Mouse (Mus musculus) cerebellum, adult (tissue): Measurements from ENCODE around the gene Slc6a6.
A peak's percentile ranks its signal among the peaks of the same experiment; 100 is the strongest.

Experiments
- ATAC-seq: cut with Nextera tagmentation; 2 replicates; pipeline ENCODE4 v1.9.2; 2017; ENCODE audit warnings: mild to moderate bottlenecking, moderate library complexity, mixed read lengths; ENCODE audit not compliant: insufficient number of reproducible peaks, low FRiP score, low TSS enrichment

The Slc6a6 gene

DNA sequence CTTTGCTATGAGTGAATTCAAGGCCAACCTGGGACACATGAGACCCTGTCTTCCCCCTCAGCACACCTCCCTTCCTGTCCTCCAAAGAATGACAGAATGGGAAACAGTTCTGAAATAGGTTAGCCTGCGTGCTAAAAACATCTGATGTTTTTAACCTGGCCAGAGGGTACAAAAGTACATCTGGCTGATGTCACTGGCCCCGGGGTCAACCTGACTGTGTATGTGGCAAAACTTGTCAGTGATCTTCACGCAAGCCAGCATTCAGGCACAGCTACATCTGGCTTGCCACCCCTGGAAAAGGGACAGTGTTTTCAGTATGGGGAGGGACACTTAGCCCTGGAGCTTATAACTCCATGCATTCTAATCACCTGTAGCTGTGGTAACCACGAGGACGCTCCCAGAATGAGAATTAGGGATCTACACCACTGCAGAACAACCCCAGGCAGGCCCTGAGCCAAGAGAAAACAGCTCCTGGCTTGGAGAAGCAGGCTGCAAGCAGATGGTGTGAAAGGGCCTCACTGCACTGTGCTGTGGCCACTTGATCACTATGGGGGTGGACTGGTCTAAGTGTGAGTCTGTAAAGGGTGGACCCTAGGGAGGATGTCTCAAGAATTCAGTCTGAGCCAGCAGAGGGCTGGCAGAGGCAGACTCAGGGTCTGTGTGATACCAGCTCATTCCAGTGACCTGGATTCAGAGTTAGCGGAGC is 35.3 kb downstream of the Slc6a6 start:
- ATAC-seq: peak; percentile 46

DNA sequence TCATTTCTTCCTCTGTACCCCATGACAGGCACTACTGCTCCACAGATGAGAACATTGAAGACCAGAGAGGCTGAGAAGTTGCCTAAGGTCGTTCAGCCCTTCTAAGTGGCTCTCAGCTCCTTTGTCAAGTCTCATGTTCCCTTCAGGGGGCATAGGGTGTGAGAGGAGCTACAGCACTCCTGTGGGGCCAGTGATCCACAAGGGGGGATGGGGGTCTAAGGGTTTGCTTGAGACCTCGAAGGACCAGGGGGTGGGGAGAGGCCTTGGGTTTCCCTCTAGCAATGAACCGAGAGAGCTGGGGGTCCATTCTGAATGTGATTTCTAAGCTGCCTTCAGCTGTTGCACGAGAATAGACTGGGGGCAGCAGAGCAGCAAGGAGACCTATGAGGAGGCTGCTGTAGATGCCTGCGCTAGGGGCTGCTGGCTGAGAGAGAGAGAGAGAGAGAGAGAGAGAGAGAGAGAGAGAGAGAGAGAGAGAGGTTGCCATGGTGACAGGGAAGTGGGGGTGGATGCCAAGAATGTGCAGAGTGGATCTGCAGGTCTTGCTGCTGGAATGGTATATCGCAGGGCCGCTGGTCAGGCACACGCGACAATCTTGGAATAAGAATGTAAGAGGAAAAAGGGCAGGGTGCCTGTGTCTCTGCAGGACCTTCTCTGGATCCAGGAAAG is 36.1 kb downstream of the Slc6a6 start:
- no peak for ATAC-seq

DNA sequence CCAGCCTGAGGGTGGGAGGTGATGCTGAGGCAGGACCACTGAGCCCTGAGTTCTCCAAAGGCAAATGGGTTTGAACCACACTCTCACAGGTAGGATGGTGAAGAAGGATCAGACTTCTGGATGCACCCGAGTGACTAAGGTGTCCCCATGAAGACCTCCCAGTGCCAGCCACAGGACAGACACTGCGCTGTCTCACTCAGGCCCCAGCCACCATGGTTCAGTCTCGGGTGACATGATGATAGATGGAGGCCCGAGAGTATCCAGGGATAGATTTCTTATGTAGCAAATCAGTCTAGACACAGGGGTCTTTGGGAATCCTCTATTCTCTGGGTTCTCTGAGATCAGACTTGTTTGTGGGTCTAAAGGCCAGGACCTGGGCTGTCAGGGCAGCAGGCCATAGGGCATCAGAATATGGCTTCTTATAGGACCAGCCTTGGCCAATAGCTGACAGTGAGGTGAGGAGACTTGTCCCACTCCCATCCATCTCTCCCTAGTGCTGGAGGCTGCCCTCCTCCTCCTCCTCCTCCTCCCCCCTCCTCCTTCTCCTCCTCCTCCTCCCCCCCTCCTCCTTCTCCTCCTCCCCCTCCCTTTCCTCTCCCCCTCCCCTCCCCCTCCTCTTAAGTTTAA is 36.8 kb downstream of the Slc6a6 start:
- ATAC-seq: no peak

DNA sequence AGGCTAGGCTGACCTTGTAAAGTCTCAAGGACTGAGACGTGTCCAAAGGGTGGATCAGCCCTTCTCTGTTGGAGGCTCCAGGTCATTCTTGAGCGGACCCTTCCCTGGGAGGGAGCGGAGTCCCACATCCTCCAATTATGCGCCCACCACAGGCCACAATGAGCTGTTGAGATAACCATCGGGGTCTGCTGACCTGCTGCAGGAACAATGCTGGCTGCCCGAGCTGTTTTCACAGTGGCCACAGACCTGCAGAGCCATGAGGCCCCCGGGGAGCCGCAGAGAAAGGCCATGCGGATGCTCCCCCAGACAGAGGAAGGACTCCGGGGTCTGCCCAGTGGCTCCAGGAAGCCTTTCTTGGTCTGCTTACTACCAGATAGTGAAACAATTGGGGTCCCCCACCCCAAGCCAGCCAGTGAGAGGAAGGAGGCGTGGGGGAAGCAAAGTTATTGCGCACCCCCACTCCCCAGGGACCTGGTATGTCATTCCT is 37.4 kb downstream of the Slc6a6 start:
- no peak for ATAC-seq

DNA sequence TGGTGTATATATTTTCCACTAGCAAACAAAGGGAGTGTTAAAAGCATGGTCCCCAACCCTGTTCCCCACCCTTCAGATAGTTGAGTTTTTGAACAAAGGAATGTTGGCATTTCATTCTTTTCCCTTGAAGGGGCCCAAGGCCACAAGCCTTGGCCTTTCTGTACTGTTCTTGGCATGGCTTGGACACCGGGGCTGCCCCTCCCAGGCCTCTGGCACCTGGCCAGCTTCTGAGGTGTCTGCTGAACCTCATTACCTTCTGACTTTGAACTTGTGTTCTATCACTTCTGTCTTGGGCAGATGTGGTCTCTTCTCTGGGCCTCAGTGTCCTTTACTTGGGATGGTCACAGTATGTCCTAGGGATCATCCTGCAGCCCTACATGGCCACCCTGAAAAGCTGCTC is 43.5 kb downstream of the Slc6a6 start:
- ATAC-seq: no peak

DNA sequence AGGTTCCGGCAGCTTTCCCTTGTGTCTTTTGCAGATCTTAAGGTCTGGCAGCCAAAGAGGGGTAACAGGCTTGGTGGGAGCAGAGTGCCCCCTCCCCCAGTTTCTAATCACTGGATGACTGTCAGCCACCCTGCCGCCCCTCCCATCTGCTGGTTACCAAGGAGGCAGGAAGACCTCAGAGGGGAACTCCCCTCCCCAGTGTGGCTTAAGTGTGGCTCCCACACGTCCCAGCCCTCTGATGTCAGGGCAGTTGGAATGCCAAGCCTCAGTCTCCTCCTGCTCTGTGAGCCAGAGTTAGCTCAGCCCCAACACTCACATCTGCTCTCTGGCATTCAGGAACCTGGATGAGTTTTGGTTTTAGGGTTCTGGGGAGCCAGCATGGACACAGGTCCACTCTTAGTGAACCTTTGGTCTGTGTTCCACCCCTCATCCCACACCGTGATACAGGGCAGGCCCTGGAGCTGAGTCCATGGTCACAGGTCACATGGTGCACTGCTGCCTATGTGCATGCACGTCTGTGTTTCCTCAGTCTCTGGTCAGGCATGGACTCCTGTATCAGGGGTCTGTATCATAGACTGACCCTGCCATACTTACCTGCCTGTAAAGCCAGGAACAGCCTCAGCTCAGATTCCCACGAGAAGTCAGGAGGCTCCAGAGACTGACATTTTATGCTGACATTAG is 45.2 kb downstream of the Slc6a6 start:
- no peak for ATAC-seq

DNA sequence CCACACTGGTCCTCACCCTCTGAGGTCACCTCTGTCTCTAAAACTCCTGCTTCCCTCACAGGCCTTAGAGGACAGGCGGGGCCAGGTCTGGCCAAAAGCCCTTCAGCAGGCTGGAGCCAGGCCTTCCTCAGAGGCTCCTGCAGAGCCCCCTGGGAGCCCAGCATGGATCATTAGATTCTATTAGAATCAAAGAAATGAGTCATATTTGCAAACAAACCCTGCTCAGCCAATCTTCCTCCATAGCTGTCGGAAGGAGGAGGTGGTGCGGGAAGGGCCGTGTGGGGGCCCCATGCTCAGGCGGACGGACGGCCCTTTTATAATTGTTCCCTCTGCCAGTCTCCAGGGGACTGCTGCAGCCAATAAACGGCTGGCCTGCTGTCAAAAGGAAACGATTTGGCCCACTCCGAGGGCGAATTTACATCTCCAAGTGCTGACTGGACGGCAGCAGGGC is 45.8 kb downstream of the Slc6a6 start:
- no peak for ATAC-seq

DNA sequence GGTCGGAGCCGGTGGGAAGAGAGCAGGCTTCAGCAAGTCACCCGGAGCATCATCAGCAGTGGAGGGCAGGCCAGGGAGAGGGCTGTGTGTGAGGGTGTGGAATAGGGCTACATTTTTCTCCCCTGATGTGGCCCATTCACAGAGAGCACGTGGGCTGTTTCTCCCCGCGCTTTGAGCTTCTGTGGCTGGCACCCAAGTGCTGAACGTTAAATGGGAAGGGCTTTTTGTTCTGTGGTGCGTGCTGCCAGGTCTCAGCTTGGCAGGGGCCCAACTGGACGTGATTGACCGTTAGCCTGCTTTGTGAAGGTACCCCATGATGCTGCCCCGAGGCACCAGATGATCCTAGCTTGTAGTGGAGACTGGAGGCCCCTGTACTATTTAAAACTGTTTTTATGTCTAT is 48.3 kb downstream of the Slc6a6 start:
- ATAC-seq: no peak

DNA sequence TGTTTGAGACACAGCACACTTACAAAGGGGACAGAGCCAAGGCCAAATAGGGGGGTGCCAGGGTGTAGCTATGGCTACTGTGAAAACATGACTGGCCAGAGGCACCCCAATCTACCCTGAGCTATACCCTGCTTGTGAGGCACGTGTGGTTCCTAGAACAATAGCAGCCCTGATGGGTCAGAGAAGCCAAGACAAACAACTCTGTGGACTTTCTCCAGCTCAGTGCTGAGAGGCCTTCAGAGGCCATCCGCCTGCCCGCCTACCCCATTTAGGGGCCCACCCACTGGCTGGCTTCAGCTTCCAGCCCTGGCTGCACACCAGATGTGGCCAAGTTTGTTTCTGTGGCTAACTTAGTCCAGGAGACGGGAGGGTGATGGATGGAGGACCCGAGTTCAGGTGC is 52.6 kb downstream of the Slc6a6 start:
- ATAC-seq: no peak

DNA sequence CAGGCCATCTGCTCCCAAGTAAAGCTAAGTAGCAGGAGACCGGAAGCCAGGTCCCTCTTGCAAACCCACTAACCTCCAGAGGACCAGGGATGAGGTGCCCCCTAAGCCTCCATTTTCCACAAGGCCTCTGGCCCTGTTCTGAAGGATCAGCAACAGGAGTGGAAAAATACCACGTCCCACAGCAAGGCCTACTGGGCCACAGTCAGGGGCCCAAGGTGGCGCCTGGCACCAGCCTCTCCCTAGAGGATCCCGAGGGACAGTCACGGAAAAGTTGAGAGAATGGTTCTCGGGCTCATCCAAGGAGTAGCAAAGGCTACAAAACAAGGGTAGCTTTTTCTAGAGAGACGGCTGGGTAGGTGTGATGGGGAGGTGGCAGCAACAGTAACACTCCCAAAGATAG is 53.6 kb downstream of the Slc6a6 start:
- ATAC-seq: no peak

DNA sequence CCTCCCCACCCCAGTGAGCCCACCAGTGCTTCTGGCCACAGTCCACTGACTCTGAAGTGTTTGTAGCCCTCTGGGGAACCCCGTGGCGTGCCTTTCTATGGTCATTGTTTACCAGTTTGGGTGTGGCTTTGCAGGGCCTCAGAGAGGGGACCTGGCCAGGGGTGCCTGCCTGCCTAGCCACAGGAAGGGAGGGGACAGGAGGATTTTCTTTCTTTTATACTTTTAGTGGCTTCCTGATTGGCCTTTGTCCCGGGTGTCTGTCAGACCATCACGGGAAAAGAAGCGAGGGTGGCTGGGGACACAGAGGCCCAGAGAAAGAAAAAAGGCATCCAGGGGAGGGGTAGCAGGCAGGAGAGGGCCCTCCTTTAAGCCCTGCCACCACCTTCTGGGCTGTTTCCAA is 54.2 kb downstream of the Slc6a6 start:
- no peak for ATAC-seq

DNA sequence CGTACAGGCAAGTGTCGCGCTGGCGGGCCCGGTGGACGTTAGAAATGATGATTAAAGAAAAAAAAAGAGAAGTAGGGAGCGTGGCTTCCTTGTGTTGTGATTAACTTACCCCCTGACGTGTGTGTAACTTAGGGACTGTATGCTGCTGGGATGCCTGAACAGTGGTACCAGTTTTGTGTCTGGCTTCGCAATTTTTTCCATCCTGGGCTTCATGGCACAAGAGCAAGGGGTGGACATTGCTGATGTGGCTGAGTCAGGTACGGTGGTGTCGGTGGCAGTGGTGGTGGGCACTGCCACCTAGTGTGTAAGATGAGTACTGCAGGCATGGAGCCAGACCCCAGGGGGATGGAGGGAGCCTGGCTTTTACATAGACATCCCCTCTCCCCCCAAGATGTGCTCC is 57.2 kb downstream of the Slc6a6 start:
- no peak; the same call in 1 of the 2 replicates for ATAC-seq

DNA sequence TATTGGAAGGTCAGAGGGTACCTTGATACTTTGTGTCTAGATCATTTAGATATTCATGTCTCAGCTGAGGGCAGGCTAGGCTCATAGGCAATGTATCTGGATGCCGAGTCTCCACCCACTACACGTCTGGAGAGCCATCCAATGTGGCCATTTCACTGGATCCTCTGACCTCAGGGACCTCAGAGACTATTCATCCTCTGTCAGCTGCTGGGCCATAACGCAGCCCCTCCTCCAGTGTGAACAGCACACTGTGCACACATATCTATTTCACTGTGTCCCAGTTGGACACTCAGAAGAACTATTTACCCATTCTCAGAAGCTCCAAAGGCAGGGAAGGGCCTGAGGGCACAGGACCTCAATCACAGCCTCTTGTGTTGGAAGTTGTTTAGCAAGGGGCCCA is 58.6 kb downstream of the Slc6a6 start:
- no peak for ATAC-seq

DNA sequence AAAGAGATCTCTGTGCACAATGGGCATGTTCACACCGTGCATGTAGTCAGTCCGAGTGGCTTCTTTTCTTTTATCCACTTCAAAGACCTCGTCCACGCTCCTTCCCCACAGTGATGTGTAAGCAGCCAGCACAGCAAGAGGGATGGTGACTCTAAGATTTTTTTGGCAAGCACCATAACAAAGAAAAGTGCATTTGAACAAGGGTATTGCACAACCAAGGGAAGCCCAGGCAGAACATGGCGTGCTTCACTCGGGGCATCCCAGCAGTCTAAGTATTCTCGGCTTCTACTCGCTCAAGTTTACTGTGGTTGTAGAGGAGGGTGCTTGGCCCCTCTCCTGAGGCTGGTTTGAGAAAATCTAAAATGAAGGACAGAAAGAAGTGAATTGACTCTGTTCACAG is 59.1 kb downstream of the Slc6a6 start:
- ATAC-seq: no peak

DNA sequence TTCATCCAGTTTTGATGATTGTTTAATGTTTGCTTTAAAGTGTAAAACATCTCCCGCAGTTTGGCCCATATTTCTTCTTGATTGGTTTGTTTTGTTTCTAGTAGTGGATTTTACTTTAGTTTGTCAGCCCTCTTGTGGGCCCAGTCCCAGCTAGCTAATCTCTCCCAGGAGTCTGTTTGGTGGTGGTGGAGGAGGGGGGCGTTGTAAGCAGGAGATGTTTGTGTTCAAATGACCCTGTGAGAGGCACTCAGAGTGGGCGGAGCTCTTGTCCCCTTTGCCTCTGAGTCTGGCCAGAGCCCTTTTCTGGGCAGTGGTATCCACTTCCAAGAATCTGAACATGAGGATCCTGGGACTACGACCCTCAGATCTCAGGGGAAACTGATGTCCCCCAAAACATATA is 60.0 kb downstream of the Slc6a6 start:
- no peak for ATAC-seq

DNA sequence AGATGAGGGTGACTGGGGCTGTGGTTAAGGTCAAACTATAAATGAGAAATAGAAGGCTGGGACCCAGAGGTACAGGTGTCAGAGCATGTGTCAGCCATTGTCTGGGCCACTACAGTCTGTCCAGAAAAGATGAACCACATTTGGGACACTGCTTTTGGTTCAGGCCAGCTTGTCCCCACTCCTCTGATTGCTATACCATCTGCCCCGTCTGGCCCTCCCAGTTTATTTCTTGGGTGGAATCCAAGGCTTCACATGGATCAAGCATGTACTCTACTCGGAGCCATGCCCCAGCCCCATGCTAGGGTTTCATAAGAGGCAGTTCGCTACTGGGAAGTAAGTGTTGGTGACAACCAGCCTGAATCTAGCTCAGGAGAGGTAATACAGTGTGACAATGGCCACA is 61.4 kb downstream of the Slc6a6 start:
- ATAC-seq: no peak

DNA sequence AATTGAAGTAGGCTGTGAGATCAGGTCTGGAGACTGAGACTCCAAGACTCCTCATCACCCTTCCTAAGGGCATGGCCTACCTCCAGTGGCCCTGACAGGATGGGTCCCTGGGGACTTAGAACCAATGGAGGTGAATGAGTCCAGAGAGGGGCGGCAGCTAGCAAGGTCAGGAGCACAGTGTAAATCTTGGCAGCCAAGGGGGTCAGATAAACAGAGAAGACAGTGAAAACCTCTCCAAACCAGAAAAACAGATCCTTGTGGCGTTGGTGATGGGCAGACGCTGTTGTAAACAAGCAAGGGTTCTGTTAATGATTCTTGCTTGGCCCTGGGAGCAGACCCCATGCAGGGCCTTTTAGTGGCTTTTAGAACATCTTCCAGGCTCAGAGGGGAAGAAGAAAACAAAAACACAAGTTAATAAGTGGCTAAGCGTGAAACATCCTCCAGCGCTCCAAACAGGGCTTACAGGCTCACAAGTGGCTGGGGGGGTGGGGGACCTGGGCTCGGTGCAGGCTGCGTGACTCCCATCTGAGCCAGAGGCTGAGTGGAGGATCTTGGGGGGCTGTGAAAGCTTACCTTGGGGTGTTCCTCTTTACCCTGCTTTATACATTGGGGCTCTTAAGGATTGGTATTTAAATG is 62.2 kb downstream of the Slc6a6 start:
- no peak for ATAC-seq

DNA sequence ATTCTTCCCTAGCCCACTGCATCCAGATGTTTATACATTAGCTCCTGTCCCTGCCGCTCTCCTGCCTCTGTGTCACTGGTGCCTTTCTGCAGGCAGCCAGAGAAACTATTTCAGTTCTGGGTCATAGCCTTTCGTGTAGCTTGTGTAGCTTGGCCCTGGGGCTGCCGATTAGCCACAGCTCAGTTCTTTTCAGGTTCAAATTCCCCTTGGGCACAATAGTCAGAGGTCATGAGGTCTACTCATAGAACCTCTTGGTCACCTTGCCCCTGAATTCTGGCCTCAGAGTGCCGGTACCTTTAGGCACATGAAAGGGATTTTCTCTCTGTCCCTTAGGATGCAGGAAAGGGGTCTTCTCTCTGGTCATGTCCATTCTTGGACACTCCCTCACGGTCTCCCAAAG is 62.9 kb downstream of the Slc6a6 start:
- no peak for ATAC-seq

DNA sequence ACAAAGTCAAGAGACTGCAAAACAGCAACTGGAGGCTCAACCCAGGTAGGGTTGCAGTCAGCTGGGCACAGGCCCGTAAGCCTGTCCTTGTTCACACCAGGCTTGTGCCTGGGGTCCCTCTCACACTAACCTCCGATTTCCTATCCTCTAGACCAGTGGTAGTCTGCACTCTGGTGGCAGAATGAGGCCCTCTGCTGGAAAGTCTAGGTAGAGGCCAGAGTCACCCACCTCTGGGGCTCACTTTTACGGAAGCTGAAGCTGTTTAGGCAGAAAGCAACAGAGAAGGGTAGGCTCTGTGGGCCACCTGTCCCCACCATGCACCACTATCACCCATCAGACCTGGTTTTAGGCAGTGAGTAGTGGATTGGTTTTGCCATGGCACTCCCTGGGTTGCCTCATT is 67.1 kb downstream of the Slc6a6 start:
- ATAC-seq: no peak

DNA sequence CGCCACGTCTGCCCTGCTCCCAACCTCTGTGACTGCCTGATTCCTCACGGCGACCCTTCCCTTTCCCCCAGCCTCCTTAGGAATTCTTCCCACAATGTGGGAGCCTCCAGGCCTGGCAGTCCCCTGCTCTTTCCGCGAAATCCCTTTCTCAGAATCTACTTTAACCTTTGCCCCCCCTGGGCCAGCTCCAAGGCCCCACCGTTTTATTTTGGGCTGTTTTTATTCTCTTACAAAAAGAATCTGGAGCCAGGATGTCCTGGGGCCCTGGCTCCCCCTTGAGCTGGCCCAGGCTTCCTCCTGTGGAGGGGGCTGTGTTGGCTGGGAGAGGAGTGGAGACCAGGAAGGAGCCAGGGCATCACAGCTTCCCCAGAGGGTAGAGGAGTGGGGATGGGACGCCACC is 69.0 kb downstream of the Slc6a6 start:
- no peak for ATAC-seq

DNA sequence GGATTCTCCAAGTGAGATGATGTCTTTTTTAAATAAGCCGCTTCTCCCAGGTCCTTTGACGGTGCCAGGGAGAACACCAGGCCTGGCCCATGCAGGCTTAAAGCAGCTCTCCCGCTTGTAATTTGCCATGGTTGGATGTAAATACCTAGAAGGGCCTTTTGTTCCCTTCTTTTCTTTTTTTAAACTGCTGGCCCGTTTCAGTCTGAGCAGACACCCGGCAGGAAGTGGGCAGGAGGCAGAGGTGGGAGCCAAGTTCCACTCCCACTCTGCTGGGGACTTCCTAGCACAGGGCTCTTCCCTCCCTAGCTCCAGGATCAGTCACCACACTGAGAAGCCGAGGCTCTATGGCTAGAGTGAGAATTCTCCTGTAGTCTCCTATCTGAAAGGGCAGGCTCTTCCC is 70.2 kb downstream of the Slc6a6 start:
- ATAC-seq: no peak
